Mouse (Mus musculus) cerebellum, adult 11-12 months (tissue): ENCODE measurements at regions not wholly inside any gene's neighbourhood (a gene's known extent, or its start where the extent isn't known, plus 50 kb on each side); places are given as distances from the start of the nearest gene placed in this dataset.
"Not testable (repeated sequence)": the region's sequence is repeated elsewhere in the genome, so short reads cannot be mapped to it uniquely, and the experiment has no call there.

Experiments used
- DNase-seq: peaks from one replicate; pipeline ENCODE4 v3.0.0; 2022

- peak; percentile 91 for DNase-seq
Measured at GRCm38 (mm10) chr1:105463819-105464614, 107.5 kb upstream of the Rnf152 start.

- DNase-seq = peak; percentile 36
Measured at GRCm38 (mm10) chr1:105462695-105463094, 106.2 kb upstream of the Rnf152 start.

- not testable (repeated sequence) for DNase-seq
Measured at GRCm38 (mm10) chr1:105455783-105456182, 99.3 kb upstream of the Rnf152 start.

- no peak for DNase-seq
Measured at GRCm38 (mm10) chr1:105454687-105455086, 98.2 kb upstream of the Rnf152 start.

GRCm38 (mm10) chr1:105446212-105446611, 89.7 kb upstream of the Rnf152 start:
- no peak for DNase-seq

GRCm38 (mm10) chr1:105443546-105443945, 87.0 kb upstream of the Rnf152 start:
- no peak for DNase-seq

- no peak for DNase-seq
Measured at GRCm38 (mm10) chr1:105440296-105440695, 83.8 kb upstream of the Rnf152 start.

GRCm38 (mm10) chr1:105434631-105435403, 78.3 kb upstream of the Rnf152 start:
- no peak for DNase-seq

- peak; percentile 72 for DNase-seq
Measured at GRCm38 (mm10) chr1:105433949-105434348, 77.4 kb upstream of the Rnf152 start.

GRCm38 (mm10) chr1:105431803-105432202, 75.3 kb upstream of the Rnf152 start:
- no peak for DNase-seq

- DNase-seq = no peak
Measured at GRCm38 (mm10) chr1:105430712-105431111, 74.2 kb upstream of the Rnf152 start.

- no peak for DNase-seq
Measured at GRCm38 (mm10) chr1:105428165-105428564, 71.7 kb upstream of the Rnf152 start.

- DNase-seq = no peak
Measured at GRCm38 (mm10) chr1:105426086-105426485, 69.6 kb upstream of the Rnf152 start.

GRCm38 (mm10) chr1:105423380-105423779, 66.9 kb upstream of the Rnf152 start:
- no peak for DNase-seq

- DNase-seq = no peak
Measured at GRCm38 (mm10) chr1:105422945-105423344, 66.4 kb upstream of the Rnf152 start.

- DNase-seq = peak; percentile 45
Measured at GRCm38 (mm10) chr1:105420374-105421046, 64.0 kb upstream of the Rnf152 start.
